Mouse (Mus musculus): ENCODE data around the gene Adarb2. TPM values are rescaled to one million over a fixed set of nuclear protein-coding genes. Genes with fewer than 3 reads are reported as not detected.

The Adarb2 gene
- total and polyA plus RNA-seq, 3 experiments = not detected

DNA sequence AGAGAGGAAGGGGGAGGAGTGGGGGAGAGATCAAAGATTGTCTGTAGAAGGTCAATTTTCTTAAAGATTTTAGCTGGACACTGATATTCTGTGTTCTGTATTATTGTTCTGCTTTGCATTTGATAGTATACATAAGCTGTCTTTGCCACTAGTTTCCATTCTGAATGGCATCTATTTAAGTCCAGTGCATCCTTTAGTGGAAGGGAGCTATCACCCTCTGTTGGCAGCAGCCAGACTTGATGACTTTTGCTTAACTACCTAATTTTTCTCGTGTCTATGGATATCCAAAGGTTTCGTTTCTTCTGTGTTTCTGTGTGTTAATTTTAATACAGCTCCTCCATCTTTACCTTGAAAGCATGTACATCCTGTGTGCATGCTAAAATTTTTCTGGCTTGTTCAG, 419.6 kb downstream of the Adarb2 start:
- Histone ChIP-seq H3K79me2 (replicated peaks; ENCODE audit: control insufficient read depth, extremely low read depth, insufficient read depth, poor library complexity, severe bottlenecking) (no peaks in the 10 kb centered on the region), H3K36me3 (replicated peaks in 1 of 2; ENCODE audit: control insufficient read depth in 1 of 2, insufficient read depth in 1 of 2, low read length in 1 of 2) (no peaks in the 10 kb centered on the region), H3K4me2 (ENCODE audit: insufficient read depth, low read depth, poor library complexity, severe bottlenecking) (no peak overlapping the region), H3K27me3 (replicated peaks) (no peaks in the 10 kb centered on the region), H3K9ac (ENCODE audit: insufficient read depth, low read depth) (no peak overlapping the region), H3K27ac (ENCODE audit: insufficient read depth, low read depth) (no peak overlapping the region), H3K9me3 (replicated peaks; ENCODE audit: low read length) (no peaks in the 10 kb centered on the region), H3K4me3 (replicated peaks in 1 of 3; ENCODE audit: low read depth in 2 of 3, low read length in 2 of 3, poor library complexity in 1 of 3) (no peak overlapping the region), H3K4me1 (ENCODE audit: control insufficient read depth in 1 of 2, insufficient read depth in 2 of 2) (no peaks in the 10 kb centered on the region)
- no peak for TF ChIP-seq CHD2 (IDR thresholded peaks at IDR 0.05; ENCODE audit: low read length)
- no peak for TF ChIP-seq KAT2A (IDR thresholded peaks at IDR 0.05; ENCODE audit: insufficient replicate concordance, low read length)
- no peak for TF ChIP-seq RCOR1 (conservative IDR thresholded peaks at IDR 0.05; ENCODE audit: low read depth, low read length)
- TF ChIP-seq HCFC1 (IDR thresholded peaks at IDR 0.05; ENCODE audit: low read depth, low read length) = no peak
- 0 out of 4 replicates have a peak, but pooled peaks of 1 of the 2 experiments have one; percentile 4 for TF ChIP-seq CTCF (conservative IDR thresholded peaks at IDR 0.05 in 1 of 2, IDR thresholded peaks at IDR 0.05 in 1 of 2; ENCODE audit: low read depth in 2 of 2, low read length in 2 of 2)
- TF ChIP-seq RAD21 (IDR thresholded peaks at IDR 0.05; ENCODE audit: low read depth, low read length) = peak; percentile 6
- no peak for TF ChIP-seq MEF2A (IDR thresholded peaks at IDR 0.05; ENCODE audit: borderline replicate concordance, low read depth, low read length)
- dilution Hi-C loops (cut with MboI; ENCODE audit: extremely low pct_ligation_motif_present, extremely low pct_unique_long_range_greater_than_20kb, low sequenced_read_pairs) = no loop called here
- no peak for DNase-seq (ENCODE audit: extremely low read depth)
- in situ Hi-C loops (cut with MboI; ENCODE audit: low pct_ligation_motif_present, low pct_unique_long_range_greater_than_20kb, low sequenced_read_pairs) = no loop called here

DNA sequence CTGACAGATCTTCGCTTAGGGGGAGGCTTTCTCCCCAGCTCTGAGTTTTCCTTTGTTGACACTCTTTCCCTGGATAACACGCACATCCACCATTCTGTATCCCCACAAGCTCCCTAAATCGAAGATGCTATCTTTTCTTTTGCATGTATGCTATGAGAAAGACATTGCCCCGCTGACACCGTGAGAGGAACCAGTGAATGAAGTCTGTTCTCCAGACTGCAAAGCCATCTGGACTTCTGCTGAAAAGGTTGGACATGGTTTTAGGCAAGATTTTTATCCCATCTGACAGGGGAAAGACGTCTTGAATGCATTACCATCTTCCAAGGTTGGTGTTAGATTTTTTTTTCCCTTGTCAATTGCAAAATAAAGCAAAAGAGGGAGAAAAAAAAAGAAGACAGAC, 426.9 kb downstream of the Adarb2 start:
- dilution Hi-C loops (cut with MboI; ENCODE audit: extremely low pct_ligation_motif_present, extremely low pct_unique_long_range_greater_than_20kb, low sequenced_read_pairs) (no loop called here), in situ Hi-C loops (cut with MboI; ENCODE audit: low pct_ligation_motif_present, low pct_unique_long_range_greater_than_20kb, low sequenced_read_pairs) (no loop called here)
- Histone ChIP-seq H3K4me2 (ENCODE audit: insufficient read depth, low read depth, poor library complexity, severe bottlenecking) (no peak overlapping the region), H3K79me2 (replicated peaks; ENCODE audit: control insufficient read depth, extremely low read depth, insufficient read depth, poor library complexity, severe bottlenecking) (no peaks in the 10 kb centered on the region), H3K9ac (ENCODE audit: insufficient read depth, low read depth) (no peak overlapping the region), H3K4me3 (replicated peaks in 1 of 3; ENCODE audit: low read depth in 2 of 3, low read length in 2 of 3, poor library complexity in 1 of 3) (no peak overlapping the region), H3K36me3 (replicated peaks in 1 of 2; ENCODE audit: control insufficient read depth in 1 of 2, insufficient read depth in 1 of 2, low read length in 1 of 2) (no peaks in the 10 kb centered on the region), H3K9me3 (replicated peaks; ENCODE audit: low read length) (no peaks in the 10 kb centered on the region), H3K4me1 (ENCODE audit: control insufficient read depth in 1 of 2, insufficient read depth in 2 of 2) (peaks cover 0 to 4% of the 10 kb centered on the region in 2 experiments; a peak in 1 of 4 replicates), H3K27me3 (replicated peaks) (no peaks in the 10 kb centered on the region), H3K27ac (ENCODE audit: insufficient read depth, low read depth) (no peak overlapping the region)
- no peak for TF ChIP-seq MYC (IDR thresholded peaks at IDR 0.05; ENCODE audit: low read depth, low read length)
- TF ChIP-seq POLR2AphosphoS2 (IDR thresholded peaks at IDR 0.05; ENCODE audit: low read depth, low read length) = no peak
- no peak for TF ChIP-seq ELF1 (IDR thresholded peaks at IDR 0.05; ENCODE audit: low read depth, low read length)
- no peak for TF ChIP-seq UBTF (IDR thresholded peaks at IDR 0.05; ENCODE audit: low read depth, low read length)
- no peak for TF ChIP-seq E2F4 (IDR thresholded peaks at IDR 0.05; ENCODE audit: insufficient replicate concordance, low read depth, low read length)
- TF ChIP-seq MAZ (IDR thresholded peaks at IDR 0.05; ENCODE audit: low read depth, low read length) = no peak
- TF ChIP-seq GABPA (IDR thresholded peaks at IDR 0.05; ENCODE audit: insufficient replicate concordance, low read depth, low read length) = no peak
- TF ChIP-seq HCFC1 (IDR thresholded peaks at IDR 0.05; ENCODE audit: low read depth, low read length) = no peak
- no peak for TF ChIP-seq SMC3 (IDR thresholded peaks at IDR 0.05; ENCODE audit: low read depth, low read length)
- TF ChIP-seq PAX5 (IDR thresholded peaks at IDR 0.05; ENCODE audit: low read length) = no peak
- no peak for DNase-seq (ENCODE audit: extremely low read depth)
